Mouse (Mus musculus) testis, postnatal 14 days (tissue): ENCODE measurements at regions not wholly inside any gene's neighbourhood (a gene's known extent, or its start where the extent isn't known, plus 50 kb on each side); places are given as distances from the start of the nearest gene placed in this dataset.

ENCODE experiments used
- DNase-seq: peaks from one replicate; pipeline ENCODE4 v3.0.0; 2021; ENCODE audit warnings: low spot score

DNA sequence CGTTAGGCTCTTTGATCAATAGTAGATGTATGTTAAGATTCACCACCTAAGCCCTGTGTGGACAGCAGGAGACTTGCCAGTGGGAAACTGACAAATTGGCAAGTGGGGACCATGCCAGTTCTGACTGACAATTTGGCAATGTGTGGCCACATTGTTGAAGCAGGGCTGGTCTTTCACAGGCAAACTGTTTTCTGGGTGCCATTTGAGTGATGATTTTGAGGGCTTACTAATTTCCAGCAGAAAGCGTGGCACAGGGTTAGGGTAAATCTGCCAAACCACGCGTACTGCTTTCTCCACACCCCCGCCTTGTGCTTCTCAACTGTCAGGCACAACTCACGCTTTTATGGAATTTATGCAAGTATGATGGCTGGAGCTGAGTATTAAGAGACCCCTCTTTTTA, 91.2 kb upstream of the Trpm3 start:
- DNase-seq: no peak

DNA sequence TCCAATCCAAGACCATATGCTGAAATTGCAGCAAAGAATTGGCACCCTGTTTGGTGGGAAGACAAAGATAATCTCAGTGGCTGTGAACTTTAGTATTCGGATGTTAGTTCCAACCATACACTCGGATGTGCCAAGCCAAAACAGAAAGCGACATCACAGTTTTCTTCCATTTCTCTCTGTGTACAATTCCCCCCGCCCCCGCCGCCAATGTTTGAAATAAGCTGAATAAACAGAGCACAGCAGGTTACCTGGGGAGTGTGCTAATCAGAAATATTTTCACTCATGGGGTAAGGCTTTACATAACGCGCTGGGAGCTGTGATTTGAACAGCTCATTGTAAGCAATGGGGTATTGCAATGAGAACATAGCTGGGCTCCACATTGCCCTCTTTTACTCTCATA, 72.5 kb upstream of the Trpm3 start:
- no peak for DNase-seq

DNA sequence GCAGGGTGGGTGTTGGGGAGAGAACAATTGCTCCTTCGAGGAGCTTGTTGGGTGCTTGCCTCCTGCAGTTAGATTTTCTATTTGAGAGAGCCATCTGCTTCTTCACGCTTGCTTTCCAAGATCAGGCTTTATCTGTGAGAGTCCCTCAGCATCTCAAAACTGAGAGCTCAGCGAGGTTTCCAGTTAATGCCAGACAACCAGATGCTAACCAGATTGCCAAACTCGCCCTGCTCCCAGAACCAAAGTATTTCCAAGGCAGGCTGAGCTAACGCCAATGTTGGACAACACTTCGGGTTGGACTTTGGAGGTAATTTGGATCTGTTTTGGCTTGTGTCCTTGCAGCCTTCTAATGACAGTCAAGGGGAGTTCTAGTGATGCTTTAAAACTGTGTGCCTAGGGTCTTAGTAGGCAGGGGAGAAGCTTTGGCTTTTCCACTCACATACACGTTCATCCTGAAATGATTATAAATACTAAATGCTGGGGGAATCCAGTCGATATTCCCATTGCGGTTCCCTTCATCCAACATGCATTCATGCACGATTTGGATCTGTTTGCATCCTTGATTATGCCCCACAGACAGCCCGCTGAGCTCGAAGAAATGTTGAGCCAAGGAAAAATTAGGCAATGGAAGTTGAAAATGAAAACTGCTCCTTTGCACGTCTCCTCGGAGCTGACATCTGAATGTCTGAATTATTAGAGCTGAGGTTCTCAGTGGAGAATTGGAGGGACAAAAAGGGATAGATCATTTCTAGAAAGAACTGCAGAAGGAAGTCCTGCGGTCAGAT, 68.4 kb upstream of the Trpm3 start:
- no peak for DNase-seq

DNA sequence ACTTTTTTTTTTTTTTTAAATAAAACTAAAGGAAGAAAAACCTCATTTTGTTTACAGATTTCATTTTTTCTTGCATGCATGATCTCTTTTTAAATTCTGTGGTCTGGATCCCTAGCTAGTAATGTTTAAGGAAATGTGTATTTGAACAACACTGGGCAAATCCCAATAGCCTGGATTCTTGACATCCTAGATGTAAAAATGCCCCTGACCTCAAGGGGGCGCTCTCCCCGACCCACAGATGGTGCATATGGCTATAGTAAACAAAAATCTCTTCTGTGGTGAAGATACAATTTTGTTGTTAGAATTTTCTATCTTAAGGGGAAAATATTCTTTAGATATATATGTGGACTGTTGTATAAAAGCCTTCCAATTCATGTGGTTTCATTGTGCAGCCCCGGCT, 67.1 kb upstream of the Trpm3 start:
- DNase-seq: no peak

DNA sequence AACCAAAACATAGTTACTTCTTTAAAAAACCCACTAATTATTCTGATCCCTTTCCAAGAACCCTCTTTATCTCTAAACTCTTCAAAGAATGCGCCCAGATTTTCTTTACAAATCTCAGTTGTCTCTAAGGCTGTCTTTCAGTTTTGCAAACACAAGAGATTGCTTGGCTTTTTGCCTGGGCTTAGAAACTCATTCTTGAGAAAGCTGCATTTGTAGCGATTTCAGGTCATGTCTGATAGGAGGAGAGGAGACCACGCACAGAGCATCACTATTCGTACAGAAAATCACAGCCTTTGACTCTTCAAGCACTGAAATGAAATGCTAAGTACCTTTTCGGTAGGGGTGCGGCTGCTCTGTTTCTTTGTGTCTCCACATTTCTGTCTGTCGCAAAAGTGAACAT, 64.8 kb upstream of the Trpm3 start:
- peak; percentile 24 for DNase-seq

DNA sequence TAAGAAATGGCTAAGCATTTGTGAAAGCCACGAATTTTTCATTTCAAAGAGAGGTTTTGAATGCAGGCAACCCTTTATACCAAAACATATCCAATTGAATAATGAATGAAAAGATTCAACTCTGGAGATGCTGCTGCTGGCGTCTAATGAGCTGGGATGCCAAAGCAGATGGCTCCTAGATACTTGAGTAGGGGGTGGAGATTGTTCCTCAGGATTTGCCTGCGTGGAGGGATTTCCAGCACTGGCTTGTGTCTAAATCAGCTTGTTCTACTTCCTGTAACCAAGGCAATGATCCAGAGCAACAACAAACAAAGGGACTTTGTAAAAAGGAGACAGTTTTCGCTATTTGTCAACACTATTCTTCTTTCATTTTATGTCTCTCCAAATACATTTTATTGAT, 57.4 kb upstream of the Trpm3 start:
- no peak for DNase-seq
